8 mouse cellular contexts compared by ENCODE assay signal in genomic region chr15:79270317-79271123, GRCm38 (mm10). TPM values are rescaled to one million over a fixed set of nuclear protein-coding genes. Genes with fewer than 3 reads are reported as not detected.
A peak's percentile ranks its signal among the peaks of the same experiment; 100 is the strongest.
DNase-seq lines count a peak whose midpoint lies in the region; ATAC-seq and TF ChIP-seq lines count a peak whose summit lies in the region.

No protein-coding gene starts in this region.

- H3K4me1 ChIP-seq in embryonic facial prominence, embryonic 10.5 days: peaks cover 25% of the 10 kb centered on the region
- no peaks in the 10 kb centered on the region for H3K4me1 ChIP-seq in lung, embryonic 14.5 days (ENCODE audit: insufficient read depth)
- H3K4me1 ChIP-seq in neural tube, embryonic 15.5 days: peaks cover 16% of the 10 kb centered on the region

- peak; percentile 13; the same call in 1 of the 2 replicates for TF ChIP-seq CTCF in lung, embryonic 14.5 days (IDR thresholded peaks at IDR 0.05; ENCODE audit: low read depth)

- H3K27me3 ChIP-seq in embryonic facial prominence, embryonic 10.5 days (replicated peaks; ENCODE audit: low read depth, poor library complexity, severe bottlenecking): peaks cover 67% of the 10 kb centered on the region
- H3K27me3 ChIP-seq in lung, embryonic 14.5 days (ENCODE audit: insufficient read depth, low read length): peaks cover 4% of the 10 kb centered on the region; the same call in 1 of the 2 replicates
- H3K27me3 ChIP-seq in neural tube, embryonic 15.5 days (replicated peaks): no peaks in the 10 kb centered on the region; the same call in 1 of the 2 replicates

- H3K4me3 ChIP-seq in embryonic facial prominence, embryonic 10.5 days: peak overlapping the region; percentile 59
- peak overlapping the region; percentile 16 for H3K4me3 ChIP-seq in lung, embryonic 14.5 days (ENCODE audit: low read depth, low read length)
- peak overlapping the region; percentile 44 for H3K4me3 ChIP-seq in neural tube, embryonic 15.5 days (replicated peaks)

- no peaks in the 10 kb centered on the region for H3K36me3 ChIP-seq in embryonic facial prominence, embryonic 10.5 days (replicated peaks)
- no peaks in the 10 kb centered on the region for H3K36me3 ChIP-seq in lung, embryonic 14.5 days (ENCODE audit: insufficient read depth)
- H3K36me3 ChIP-seq in neural tube, embryonic 15.5 days: no peaks in the 10 kb centered on the region

- ATAC-seq in lung, embryonic 14.5 days (ENCODE audit: insufficient read depth): peak; percentile 75; the same call in 1 of the 2 replicates
- ATAC-seq in neural tube, embryonic 15.5 days (ENCODE audit: low FRiP score): peak; percentile 67; the same call in 1 of the 2 replicates

- no peaks in the 10 kb centered on the region for H3K9me3 ChIP-seq in embryonic facial prominence, embryonic 10.5 days
- H3K9me3 ChIP-seq in lung, embryonic 14.5 days (ENCODE audit: low read depth, low read length): no peaks in the 10 kb centered on the region
- no peaks in the 10 kb centered on the region for H3K9me3 ChIP-seq in neural tube, embryonic 15.5 days (replicated peaks)

- H3K4me2 ChIP-seq in lung, embryonic 14.5 days: peak overlapping the region; percentile 55
- H3K4me2 ChIP-seq in neural tube, embryonic 15.5 days: peak overlapping the region; percentile 93

- peak; percentile 84 for DNase-seq in urinary bladder, postnatal 14 days (ENCODE audit: low spot score)
- DNase-seq in urinary bladder, adult 2 months (ENCODE audit: low spot score): no peak
- DNase-seq in embryonic facial prominence, embryonic 10.5 days (ENCODE audit: low spot score): peak; percentile 81
- peak; percentile 58 to 76 for DNase-seq in heart, adult 9 months (ENCODE audit: low spot score in 2 of 2)
- DNase-seq in kidney, adult 8-10 months: peak; percentile 41 to 48
- DNase-seq in lung, embryonic 14.5 days: peak; percentile 83
- peak; percentile 92 for DNase-seq in thymus, postnatal 25 days

- 1% methylated on average over 33 of the region's 33 CpGs for WGBS in embryonic facial prominence, embryonic 10.5 days
- WGBS in lung, embryonic 14.5 days: 2% methylated on average over 33 of the region's 33 CpGs
- WGBS in neural tube, embryonic 15.5 days: under 1% methylated on average over 33 of the region's 33 CpGs

- H3K9ac ChIP-seq in lung, embryonic 14.5 days: no peak overlapping the region; the same call in 1 of the 2 replicates
- peak overlapping the region; percentile 39; the same call in 1 of the 2 replicates for H3K9ac ChIP-seq in neural tube, embryonic 15.5 days (replicated peaks)

- H3K27ac ChIP-seq in embryonic facial prominence, embryonic 10.5 days (replicated peaks): peak overlapping the region; percentile 69
- no peak overlapping the region for H3K27ac ChIP-seq in lung, embryonic 14.5 days (ENCODE audit: low read depth)
- H3K27ac ChIP-seq in neural tube, embryonic 15.5 days (replicated peaks): peak overlapping the region; percentile 61

RNA-seq across cellular contexts. Expression of gene Baiap2l2, which starts 14.8 kb away (rescaled TPM):
- 4.5 and 4.8 TPM in 2 replicates for polyA plus RNA-seq in urinary bladder, adult 2 months (2012; rRNA removed)
- polyA plus RNA-seq in embryonic facial prominence, embryonic 10.5 days (2016; fragmentation: Nextera tagmentation; extraction: Ambion mirVana): 2.5 and 6.0 TPM in 2 replicates
- 3.1 and 3.9 TPM in 2 replicates for polyA plus RNA-seq in lung, embryonic 14.5 days (2014; fragmentation: Nextera tagmentation; extraction: Ambion mirVana)
- 2.0 and 4.0 TPM in 2 replicates for polyA plus RNA-seq in neural tube, embryonic 15.5 days (2015; fragmentation: Nextera tagmentation; extraction: Ambion mirVana)

RNA-seq across cellular contexts. Expression of gene Slc16a8, which starts 16.0 kb away (rescaled TPM):
- polyA plus RNA-seq in urinary bladder, adult 2 months (2012; rRNA removed): 0.04 and 0.21 TPM in 2 replicates
- polyA plus RNA-seq in embryonic facial prominence, embryonic 10.5 days (2016; fragmentation: Nextera tagmentation; extraction: Ambion mirVana): 0.16 and 0.34 TPM in 2 replicates
- 0.11 and 0.18 TPM in 2 replicates for polyA plus RNA-seq in lung, embryonic 14.5 days (2014; fragmentation: Nextera tagmentation; extraction: Ambion mirVana)
- 0.27 and 0.40 TPM in 2 replicates for polyA plus RNA-seq in neural tube, embryonic 15.5 days (2015; fragmentation: Nextera tagmentation; extraction: Ambion mirVana)

RNA-seq across cellular contexts. Expression of gene Gm49486, which starts 41.3 kb away (rescaled TPM):
- polyA plus RNA-seq in urinary bladder, adult 2 months (2012; rRNA removed): 0.96 and 1.1 TPM in 2 replicates
- polyA plus RNA-seq in embryonic facial prominence, embryonic 10.5 days (2016; fragmentation: Nextera tagmentation; extraction: Ambion mirVana): 0.29 and 0.35 TPM in 2 replicates
- polyA plus RNA-seq in lung, embryonic 14.5 days (2014; fragmentation: Nextera tagmentation; extraction: Ambion mirVana): 0.18 and 0.53 TPM in 2 replicates
- polyA plus RNA-seq in neural tube, embryonic 15.5 days (2015; fragmentation: Nextera tagmentation; extraction: Ambion mirVana): 1.3 and 1.5 TPM in 2 replicates

RNA-seq across cellular contexts. Expression of gene Pick1, which starts 41.5 kb away (rescaled TPM):
- 33.3 and 41.7 TPM in 2 replicates for polyA plus RNA-seq in urinary bladder, adult 2 months (2012; rRNA removed)
- 45.6 and 50.1 TPM in 2 replicates for polyA plus RNA-seq in embryonic facial prominence, embryonic 10.5 days (2016; fragmentation: Nextera tagmentation; extraction: Ambion mirVana)
- 18.1 and 18.7 TPM in 2 replicates for polyA plus RNA-seq in lung, embryonic 14.5 days (2014; fragmentation: Nextera tagmentation; extraction: Ambion mirVana)
- polyA plus RNA-seq in neural tube, embryonic 15.5 days (2015; fragmentation: Nextera tagmentation; extraction: Ambion mirVana): 89.9 and 99.7 TPM in 2 replicates

RNA-seq across cellular contexts. Expression of gene Pla2g6, which starts 57.7 kb away (rescaled TPM):
- polyA plus RNA-seq in urinary bladder, adult 2 months (2012; rRNA removed): 20.5 and 20.6 TPM in 2 replicates
- 18.4 and 20.4 TPM in 2 replicates for polyA plus RNA-seq in embryonic facial prominence, embryonic 10.5 days (2016; fragmentation: Nextera tagmentation; extraction: Ambion mirVana)
- polyA plus RNA-seq in lung, embryonic 14.5 days (2014; fragmentation: Nextera tagmentation; extraction: Ambion mirVana): 15.2 and 18.4 TPM in 2 replicates
- 26.1 and 27.9 TPM in 2 replicates for polyA plus RNA-seq in neural tube, embryonic 15.5 days (2015; fragmentation: Nextera tagmentation; extraction: Ambion mirVana)
